Mouse (Mus musculus) heart, adult 2 months (tissue): Measurements from ENCODE around the gene Umodl1. TPM values are rescaled to one million over a fixed set of nuclear protein-coding genes. Genes with fewer than 3 reads are reported as not detected.

ENCODE experiments used
- DNase-seq, 2 experiments: peaks; one replicate each; pipeline ENCODE4 v3.0.0; 2021
- H3K27ac ChIP-seq: fragments of 200-600 bp; 2 replicates; pipeline ENCODE4 v1.8.1; 2022
- H3K27me3 ChIP-seq: fragments of 200-500 bp; 2 replicates; pipeline ENCODE4 v1.6.1; 2012; ENCODE audit warnings: mild to moderate bottlenecking, low read length, inconsistent platforms, mixed read lengths; ENCODE audit not compliant: control insufficient read depth, insufficient read depth
- H3K36me3 ChIP-seq: fragments of 200-500 bp; 2 replicates; pipeline ENCODE4 v1.6.1; 2012; ENCODE audit warnings: low read length, inconsistent platforms; ENCODE audit not compliant: control insufficient read depth, insufficient read depth
- H3K4me1 ChIP-seq: fragments of 200-500 bp; 2 replicates; pipeline ENCODE4 v1.6.1; 2011; ENCODE audit warnings: low read length; ENCODE audit not compliant: control insufficient read depth, insufficient read depth
- H3K4me3 ChIP-seq: fragments of 200-600 bp; 2 replicates; pipeline ENCODE4 v1.8.1; 2022
- H3K79me2 ChIP-seq: fragments of 200-500 bp; replicated peaks from 2 replicates; pipeline ENCODE4 v1.6.1; 2012; ENCODE audit warnings: mild to moderate bottlenecking, inconsistent platforms, low read length, moderate library complexity, mixed read lengths; ENCODE audit not compliant: control insufficient read depth, insufficient read depth
- H3K9ac ChIP-seq: fragments of 200-500 bp; 2 replicates; pipeline ENCODE4 v1.6.1; 2012; ENCODE audit warnings: low read depth, mild to moderate bottlenecking, control low read depth, inconsistent platforms, low read length, mixed read lengths
- CTCF ChIP-seq: fragments of 200-600 bp; IDR thresholded peaks from 2 replicates; pipeline ENCODE4 v1.8.1; 2022; ENCODE audit warnings: antibody characterized with exemption, mild to moderate bottlenecking, moderate library complexity
- EP300 ChIP-seq: fragments of 200-500 bp; IDR thresholded peaks from 2 replicates; pipeline ENCODE4 v1.6.1; 2011; ENCODE audit warnings: low read depth, low read length, control low read depth; ENCODE audit not compliant: insufficient read depth
- POLR2A ChIP-seq: fragments of 200-500 bp; IDR thresholded peaks from 2 replicates; pipeline ENCODE4 v1.6.1; 2011; ENCODE audit warnings: mild to moderate bottlenecking, low read depth, low read length, control low read depth; ENCODE audit not compliant: insufficient read depth
- WGBS: fragments of 180-500 bp; shearing (Covaris S2); methylation state at CpG from one replicate; pipeline ENCODE4 v1.1.7; 2018; 5-methylcytosine and 5-hydroxymethylcytosine counted together
- intact Hi-C: fragments of 180-260 bp; cut with DNase I; formaldehyde crosslinking; loops from one replicate; pipeline ENCODE4 v1.15.1; 2025
- polyA plus RNA-seq: library from polyadenylated mRNA; depleted of rRNA; stranded (reverse); fragments of >200 nt; gene quantifications from 2 replicates; pipeline ENCODE4 v1.2.3, GENCODE M21; 2012
- total RNA-seq, 2 experiments: library from RNA; stranded (reverse); gene quantifications; 2 replicates each; pipeline ENCODE4 v1.2.3; 2021

The Umodl1 gene
- total and polyA plus RNA-seq, 3 experiments, result not detected

DNA sequence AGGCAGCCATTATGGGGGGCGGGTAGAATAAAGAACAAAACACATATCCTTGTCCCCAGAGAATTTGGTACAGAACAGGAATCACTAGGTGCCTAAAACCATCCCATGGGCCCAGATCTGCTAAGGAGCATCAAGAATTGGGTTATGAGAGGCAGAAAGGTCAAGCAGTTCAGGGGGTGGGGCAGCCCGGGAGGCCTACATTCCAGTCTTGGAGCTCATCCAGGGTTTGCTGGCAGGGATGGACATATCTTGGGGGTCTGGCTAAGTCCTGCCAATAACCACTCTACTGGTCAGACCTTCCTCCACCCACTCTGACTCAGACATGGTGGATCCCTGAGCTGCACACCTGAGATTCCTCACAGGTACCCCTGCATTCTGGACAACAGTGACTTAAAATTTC is 65.6 kb downstream of the Umodl1 start:
- no peaks in the 10 kb centered on the region for H3K36me3 ChIP-seq
- H3K9ac ChIP-seq, result no peak overlapping the region
- TF ChIP-seq POLR2A, result no peak
- no peak for TF ChIP-seq CTCF
- no peak for TF ChIP-seq EP300
- 62% methylated on average over 2 of the region's 2 CpGs for WGBS
- H3K79me2 ChIP-seq, result no peaks in the 10 kb centered on the region
- no peaks in the 10 kb centered on the region for H3K4me1 ChIP-seq
- intact Hi-C loops, result no loop called here
- no peak for DNase-seq
- no peaks in the 10 kb centered on the region for H3K27me3 ChIP-seq
- no peak overlapping the region for H3K4me3 ChIP-seq
- no peak overlapping the region for H3K27ac ChIP-seq

DNA sequence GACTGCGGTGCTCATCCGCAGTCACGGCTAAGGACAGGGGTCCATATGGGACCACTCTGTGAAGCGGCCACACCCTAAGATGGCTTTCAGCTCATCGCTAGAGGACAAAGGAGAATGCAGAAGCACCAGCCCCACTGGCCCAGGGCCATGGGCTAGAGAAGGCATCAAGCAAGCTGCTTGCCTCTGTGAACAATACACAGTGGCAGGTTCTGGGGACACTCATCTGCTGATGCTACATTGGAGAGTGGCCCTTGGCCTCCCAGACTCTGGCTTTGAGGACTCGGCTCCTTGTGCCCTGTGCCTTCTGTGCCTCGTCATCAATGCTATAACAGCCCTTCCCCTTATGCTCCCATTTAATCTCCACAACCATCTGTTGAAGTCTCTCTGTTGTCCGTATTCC is 66.8 kb downstream of the Umodl1 start:
- H3K9ac ChIP-seq, result no peak overlapping the region
- H3K36me3 ChIP-seq, result no peaks in the 10 kb centered on the region
- 90% methylated on average over 8 of the region's 8 CpGs for WGBS
- H3K4me1 ChIP-seq, result no peaks in the 10 kb centered on the region
- H3K27ac ChIP-seq, result no peak overlapping the region
- no peak overlapping the region for H3K4me3 ChIP-seq
- TF ChIP-seq EP300, result no peak
- TF ChIP-seq CTCF, result no peak
- TF ChIP-seq POLR2A, result no peak
- intact Hi-C loops, result no loop called here
- H3K27me3 ChIP-seq, result no peaks in the 10 kb centered on the region
- H3K79me2 ChIP-seq, result no peaks in the 10 kb centered on the region
- DNase-seq, result no peak

DNA sequence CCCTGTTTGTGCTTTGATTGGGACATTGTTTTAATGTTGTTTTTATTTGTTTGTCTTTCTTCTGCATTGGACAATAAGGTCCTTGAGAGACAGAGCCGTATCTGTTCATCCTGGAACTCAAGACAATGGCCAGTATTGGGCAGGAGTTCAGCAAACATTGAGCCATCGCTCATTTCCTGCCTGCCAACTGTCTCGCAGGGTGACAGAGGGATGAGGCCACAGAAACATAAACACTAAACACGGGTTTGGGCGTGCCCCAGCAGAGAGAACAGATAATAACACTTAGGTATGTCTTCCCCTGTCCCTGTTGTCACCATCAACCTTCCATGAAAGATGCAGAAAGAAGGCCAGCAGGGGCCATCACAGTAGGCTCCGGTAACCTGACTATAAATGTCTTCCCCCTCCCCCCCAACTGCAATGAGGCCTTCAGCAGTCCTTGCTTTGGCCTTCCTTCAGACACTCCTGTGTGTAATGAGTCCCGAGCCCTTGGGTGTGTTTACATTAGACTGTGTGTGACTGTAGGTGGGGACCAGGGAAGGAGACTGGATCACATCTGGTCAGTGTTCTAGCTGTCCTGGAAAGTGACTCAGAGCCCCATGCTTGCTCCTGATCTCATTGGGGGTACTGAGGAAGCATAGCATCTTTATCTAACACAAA is 69.8 kb downstream of the Umodl1 start:
- no peak overlapping the region for H3K4me3 ChIP-seq
- WGBS, result 55% methylated on average over 7 of the region's 7 CpGs
- no peak for TF ChIP-seq EP300
- no peak for TF ChIP-seq CTCF
- no peak for TF ChIP-seq POLR2A
- H3K36me3 ChIP-seq, result no peaks in the 10 kb centered on the region
- intact Hi-C loops, result no loop called here
- no peak overlapping the region for H3K27ac ChIP-seq
- no peaks in the 10 kb centered on the region for H3K27me3 ChIP-seq
- no peaks in the 10 kb centered on the region for H3K4me1 ChIP-seq
- no peaks in the 10 kb centered on the region for H3K79me2 ChIP-seq
- no peak for DNase-seq
- H3K9ac ChIP-seq, result no peak overlapping the region

DNA sequence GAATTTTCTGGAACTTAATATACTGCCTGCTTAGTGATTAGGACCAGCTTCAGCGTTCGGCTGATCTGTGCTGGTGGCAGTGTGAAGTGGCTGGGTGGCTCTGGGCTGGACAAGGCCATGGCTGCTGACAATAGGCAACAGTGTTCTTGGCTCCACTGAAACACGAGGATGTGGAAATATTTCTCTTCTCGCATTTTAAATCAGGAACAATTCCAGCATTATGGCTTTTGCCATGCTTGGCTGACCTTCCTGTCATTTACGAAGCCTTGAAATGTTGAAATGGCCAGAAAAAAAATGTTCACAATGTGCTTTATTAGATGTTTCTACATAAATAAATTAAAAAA is 70.3 kb downstream of the Umodl1 start:
- H3K27ac ChIP-seq, result no peak overlapping the region
- no peaks in the 10 kb centered on the region for H3K79me2 ChIP-seq
- TF ChIP-seq CTCF (no peak), EP300 (no peak), POLR2A (no peak)
- DNase-seq, result no peak
- no peak overlapping the region for H3K9ac ChIP-seq
- no peak overlapping the region for H3K4me3 ChIP-seq
- H3K27me3 ChIP-seq, result no peaks in the 10 kb centered on the region
- WGBS, result 61% methylated on average over 5 of the region's 5 CpGs
- H3K4me1 ChIP-seq, result no peaks in the 10 kb centered on the region
- intact Hi-C loops, result no loop called here
- no peaks in the 10 kb centered on the region for H3K36me3 ChIP-seq

DNA sequence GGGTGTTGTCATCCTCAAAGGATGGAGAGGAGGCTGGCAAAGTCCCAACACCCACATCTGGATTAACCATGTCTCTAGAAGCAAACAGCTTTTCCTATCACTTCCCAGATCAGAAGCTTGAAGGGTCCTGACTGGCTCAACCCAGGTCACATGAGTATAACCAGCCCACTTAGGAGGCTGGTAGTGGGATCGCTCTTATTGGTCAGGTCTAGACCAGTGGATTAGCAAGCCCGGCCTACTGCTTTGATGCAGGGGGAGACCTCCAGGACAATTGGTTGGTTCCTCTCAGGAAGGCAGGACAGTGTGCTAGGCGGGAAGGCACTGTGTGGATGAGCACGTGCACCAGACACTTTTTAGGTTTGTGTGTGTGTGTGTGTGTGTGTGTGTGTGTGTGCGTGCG is 72.5 kb downstream of the Umodl1 start:
- no peak overlapping the region for H3K27ac ChIP-seq
- no peak overlapping the region for H3K4me3 ChIP-seq
- H3K9ac ChIP-seq, result no peak overlapping the region
- H3K79me2 ChIP-seq, result no peaks in the 10 kb centered on the region
- H3K36me3 ChIP-seq, result no peaks in the 10 kb centered on the region
- H3K27me3 ChIP-seq, result no peaks in the 10 kb centered on the region
- intact Hi-C loops, result no loop called here
- TF ChIP-seq POLR2A (no peak), CTCF (no peak), EP300 (no peak)
- DNase-seq, result no peak
- H3K4me1 ChIP-seq, result no peaks in the 10 kb centered on the region
- WGBS, result 80% methylated on average over 6 of the region's 6 CpGs

DNA sequence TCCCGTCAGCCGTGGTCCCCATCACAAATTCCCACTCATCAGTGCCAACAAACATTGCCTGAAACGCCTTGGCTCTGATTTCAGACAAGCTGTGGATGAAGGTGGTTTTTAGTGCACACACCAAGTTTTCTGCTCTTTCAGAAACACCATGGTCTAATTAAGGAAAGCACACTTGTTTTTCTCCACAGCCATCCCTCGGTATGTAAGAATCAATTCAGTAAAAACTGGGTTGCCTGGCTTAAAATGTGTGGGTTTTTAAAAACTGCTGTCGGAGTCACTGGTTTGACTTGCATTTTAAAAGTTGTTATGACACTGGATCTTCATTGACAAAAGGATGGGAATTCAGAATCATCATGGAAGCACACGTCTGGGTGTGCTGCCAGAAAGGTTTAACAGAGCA is 73.3 kb downstream of the Umodl1 start:
- Histone ChIP-seq H3K36me3 (no peaks in the 10 kb centered on the region), H3K27me3 (no peaks in the 10 kb centered on the region), H3K4me3 (no peak overlapping the region), H3K4me1 (no peaks in the 10 kb centered on the region), H3K79me2 (no peaks in the 10 kb centered on the region), H3K27ac (no peak overlapping the region), H3K9ac (no peak overlapping the region)
- intact Hi-C loops, result no loop called here
- no peak for DNase-seq
- 87% methylated on average over 6 of the region's 6 CpGs for WGBS
- no peak for TF ChIP-seq EP300
